Mouse (Mus musculus): ENCODE measurements around the gene Gclm.

DNA sequence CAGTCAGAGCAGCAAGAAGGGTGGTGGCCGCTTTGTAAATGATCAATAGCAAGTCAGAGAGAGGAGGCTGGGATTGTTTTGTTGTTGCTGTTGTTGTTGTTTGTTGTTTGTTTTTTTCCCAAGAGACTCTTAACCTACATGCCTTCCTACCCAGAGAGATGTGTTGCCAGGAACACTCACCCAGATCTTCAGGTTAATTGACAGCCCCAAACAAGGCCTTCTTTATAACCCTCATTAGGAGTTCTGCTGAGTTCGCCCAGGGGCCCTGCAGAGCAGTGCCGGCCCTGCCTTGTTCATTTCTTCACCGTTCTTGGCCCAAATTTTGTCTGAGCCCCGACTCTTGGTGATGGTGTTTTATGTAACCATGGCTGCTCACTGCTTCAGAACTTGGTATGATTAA is 44.9 kb upstream of the Gclm start:
- no peak for TF ChIP-seq CTCF (IDR thresholded peaks at IDR 0.05; ENCODE audit: control insufficient read depth, insufficient read depth, low read length)
- TF ChIP-seq POLR2A (IDR thresholded peaks at IDR 0.05; ENCODE audit: borderline replicate concordance, control insufficient read depth, low read depth, low read length) = no peak

Measured in bone marrow, adult 2 months (tissue).